Mouse (Mus musculus) left cerebral cortex, adult 2 months (tissue): ENCODE results near the gene Cox8a. TPM values are rescaled to one million over a fixed set of nuclear protein-coding genes. Genes with fewer than 3 reads are reported as not detected.

Experiments
- DNase-seq, 2 experiments: peaks; one replicate each; pipeline ENCODE4 v3.0.0; 2021 to 2022; ENCODE audit warnings: low spot score in 2 of 2, mixed read lengths in 1 of 2; ENCODE audit errors: extremely low spot score in 1 of 2
- H3K27ac ChIP-seq: fragments of 200-600 bp; 2 replicates; pipeline ENCODE4 v1.8.1; 2022
- H3K4me3 ChIP-seq: fragments of 200-600 bp; 2 replicates; pipeline ENCODE4 v1.8.1; 2022
- CTCF ChIP-seq: fragments of 200-600 bp; IDR thresholded peaks from 2 replicates; pipeline ENCODE4 v1.8.1; 2022; ENCODE audit warnings: antibody characterized with exemption, mild to moderate bottlenecking, moderate library complexity
- intact Hi-C: fragments of 180-260 bp; cut with DNase I; formaldehyde crosslinking; loops from one replicate; pipeline ENCODE4 v1.15.1; 2025
- total RNA-seq, 2 experiments: library from RNA; stranded (reverse); gene quantifications; 2 replicates each; pipeline ENCODE4 v1.2.3; 2021

The Cox8a gene
- total RNA-seq, 2 experiments from 2014 or later: 934 to 941 TPM

DNA sequence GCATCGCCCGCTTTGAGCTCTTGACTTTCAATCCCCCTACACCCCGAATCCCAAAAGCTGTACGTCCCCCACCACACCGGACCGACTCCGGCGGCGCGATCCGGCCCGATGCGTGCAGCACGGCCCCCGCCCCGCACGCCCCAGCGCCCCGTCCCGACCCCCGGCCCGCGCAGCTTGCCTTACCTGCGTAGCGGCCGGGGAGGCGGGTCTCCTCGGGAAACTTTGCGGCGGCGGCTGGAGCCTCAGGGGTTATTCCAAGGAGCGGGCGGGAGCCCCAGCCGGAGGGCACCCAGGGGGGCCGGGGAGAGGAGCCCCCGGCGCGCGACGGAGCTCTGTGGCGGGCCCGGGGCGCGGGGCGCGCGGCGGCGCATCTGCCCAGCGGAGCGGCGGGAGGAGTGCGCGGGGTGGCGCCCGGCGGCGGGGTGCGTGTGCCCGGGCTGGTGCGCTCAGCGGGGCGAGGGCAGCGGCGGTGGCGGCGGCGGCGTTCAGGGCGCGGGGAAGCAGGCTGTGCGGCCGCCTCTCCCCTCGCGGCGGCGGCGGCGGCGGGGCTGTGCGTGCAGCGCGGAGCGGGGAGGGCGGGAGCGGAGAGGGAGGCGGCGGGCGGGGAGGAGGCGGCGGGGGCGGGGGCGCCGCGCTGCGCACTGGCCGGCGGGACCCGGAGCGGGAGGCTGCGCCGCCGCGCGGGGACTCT lies 51.8 kb downstream of the Cox8a start:
- peak; percentile 53 to 63 for DNase-seq
- no peak for TF ChIP-seq CTCF
- intact Hi-C loops: loop anchor here (2.0 to 5.0 kb wide), 2 partner anchors 31 to 83 kb away; no protein-coding TSS in a partner anchor
- Histone ChIP-seq H3K27ac (peak overlapping the region; percentile 85), H3K4me3 (peak overlapping the region; percentile 76)

Other genes starting within 250 kb of the Cox8a start
- gene Ppp1r14b, start 242.6 kb downstream of the Cox8a start, total RNA-seq: 10 to 100 TPM; 62.4 to 65.6 TPM
- 10 to 100 TPM; 11.1 to 12.1 TPM for gene Plcb3, start 241.1 kb downstream of the Cox8a start, total RNA-seq
- 100 to 1,000 TPM; 106 to 108 TPM for gene Fkbp2, start 237.1 kb downstream of the Cox8a start, total RNA-seq
- 100 to 1,000 TPM in 1 of 2 experiments, 10 to 100 TPM in 1; 89.4 to 101 TPM for gene Vegfb, start 230.0 kb downstream of the Cox8a start, total RNA-seq
- gene Dnajc4, start 225.0 kb downstream of the Cox8a start, total RNA-seq: 10 to 100 TPM; 28.2 to 28.9 TPM
- gene Nudt22, start 221.5 kb downstream of the Cox8a start, total RNA-seq: 10 to 100 TPM; 15.8 to 16.8 TPM
- 10 to 100 TPM; 18.8 to 19.6 TPM for gene Trpt1, start 221.5 kb downstream of the Cox8a start, total RNA-seq
- 1 to 10 TPM; 3.6 to 4.8 TPM for gene Fermt3, start 198.1 kb downstream of the Cox8a start, total RNA-seq
- gene Stip1, start 177.6 kb downstream of the Cox8a start, total RNA-seq: 100 to 1,000 TPM; 198 to 205 TPM
- gene Macrod1, start 160.8 kb downstream of the Cox8a start, total RNA-seq: 10 to 100 TPM; 13.3 to 15.7 TPM
- gene Flrt1, start 111.9 kb downstream of the Cox8a start, total RNA-seq: 10 to 100 TPM; 41.4 to 43.0 TPM
- 100 to 1,000 TPM; 257 to 267 TPM for gene Otub1, start 11.3 kb downstream of the Cox8a start, total RNA-seq
- gene Naa40, start 23.6 kb upstream of the Cox8a start, total RNA-seq: 10 to 100 TPM; 35.7 to 37.4 TPM
- 10 to 100 TPM; 14.3 to 14.7 TPM for gene Rcor2, start 49.7 kb upstream of the Cox8a start, total RNA-seq
- 100 to 1,000 TPM; 133 to 148 TPM for gene Mark2, start 124.2 kb upstream of the Cox8a start, total RNA-seq
- 10 to 100 TPM; 27.9 to 28.0 TPM for gene Spindoc, start 165.4 kb upstream of the Cox8a start, total RNA-seq
- 10 to 100 TPM; 32.1 to 34.1 TPM for gene 2700081O15Rik, start 200.0 kb upstream of the Cox8a start, total RNA-seq